Mouse (Mus musculus) midbrain, embryonic 14.5 days (tissue): Measurements from ENCODE around the gene Tent4a. TPM values are rescaled to one million over a fixed set of nuclear protein-coding genes. Genes with fewer than 3 reads are reported as not detected.

ENCODE experiments used
- ATAC-seq: fragments of 200-750 bp; cut with Nextera tagmentation; 2 replicates; pipeline ENCODE4 v1.8.0; 2017; ENCODE audit warnings: moderate number of reproducible peaks, moderate library complexity; ENCODE audit not compliant: low FRiP score, low TSS enrichment
- DNase-seq: peaks from one replicate; pipeline ENCODE4 v3.0.0-alpha.2; 2015
- H3K27ac ChIP-seq: fragments of 300-500 bp; sonication (generic); replicated peaks from 2 replicates; pipeline ENCODE4 v1.5.1; 2014; ENCODE audit warnings: mild to moderate bottlenecking, low read depth, low read length, moderate library complexity
- H3K27me3 ChIP-seq: fragments of 300-500 bp; sonication (generic); 2 replicates; pipeline ENCODE4 v1.6.1; 2014; ENCODE audit warnings: low read length, control low read depth, mixed read lengths; ENCODE audit not compliant: control insufficient read depth, insufficient read depth
- H3K36me3 ChIP-seq: fragments of 300-500 bp; sonication (generic); 2 replicates; pipeline ENCODE4 v1.6.1; 2014; ENCODE audit warnings: low read length, control low read depth; ENCODE audit not compliant: control insufficient read depth, insufficient read depth
- H3K4me1 ChIP-seq: fragments of 300-500 bp; sonication (generic); 2 replicates; pipeline ENCODE4 v1.6.1; 2014; ENCODE audit warnings: mild to moderate bottlenecking, antibody characterized with exemption, low read length, control low read depth; ENCODE audit not compliant: control insufficient read depth, insufficient read depth
- H3K4me2 ChIP-seq: fragments of 300-500 bp; sonication (generic); 2 replicates; pipeline ENCODE4 v1.6.1; 2014; ENCODE audit warnings: mild to moderate bottlenecking, low read length, moderate library complexity
- H3K4me3 ChIP-seq: fragments of 300-500 bp; sonication (generic); replicated peaks from 2 replicates; pipeline ENCODE4 v1.5.1; 2014; ENCODE audit warnings: low read depth, low read length
- H3K9ac ChIP-seq: fragments of 300-500 bp; sonication (generic); replicated peaks from 2 replicates; pipeline ENCODE4 v1.6.1; 2014; ENCODE audit warnings: mild to moderate bottlenecking, low read length, moderate library complexity
- H3K9me3 ChIP-seq: fragments of 300-500 bp; sonication (generic); 2 replicates; pipeline ENCODE4 v1.6.1; 2016; ENCODE audit warnings: low read length, control low read depth, mixed read lengths; ENCODE audit not compliant: control insufficient read depth
- WGBS: fragments of 180-500 bp; shearing (Covaris S2); extraction: QIAGEN DNeasy Blood & Tissue Kit; methylation state at CpG from one replicate; pipeline ENCODE4 v1.1.7; 2014; 5-methylcytosine and 5-hydroxymethylcytosine counted together
- polyA plus RNA-seq: library from polyadenylated mRNA; unstranded; fragments of >200 nt; fragmentation: Nextera tagmentation; extraction: Ambion mirVana; gene quantifications from 2 replicates; pipeline ENCODE4 v1.2.1, GENCODE M21; 2014

Gene Tent4a
- polyA plus RNA-seq, 1 experiment from 2014 or later = 11.5 TPM

GRCm38 (mm10) chr13:69532101-69532892 is 2.1 kb downstream of the Tent4a start:
- Histone ChIP-seq H3K36me3 (no peaks in the 10 kb centered on the region), H3K4me1 (peaks cover 38% of the 10 kb centered on the region), H3K27ac (no peak overlapping the region), H3K27me3 (no peaks in the 10 kb centered on the region), H3K9ac (peak overlapping the region; percentile 88), H3K4me2 (peak overlapping the region; percentile 95), H3K4me3 (peak overlapping the region; percentile 90), H3K9me3 (no peaks in the 10 kb centered on the region)
- no peak for ATAC-seq
- 19% methylated on average over 14 of the region's 14 CpGs for WGBS
- DNase-seq = no peak

- peak overlapping the region; percentile 34; the same call in 1 of the 2 replicates for H3K9ac ChIP-seq
- ATAC-seq = no peak
- H3K4me1 ChIP-seq = peaks cover 40% of the 10 kb centered on the region
- no peak overlapping the region for H3K27ac ChIP-seq
- no peaks in the 10 kb centered on the region for H3K36me3 ChIP-seq
- WGBS = 45% methylated on average over 6 of the region's 6 CpGs
- H3K4me2 ChIP-seq = peak overlapping the region; percentile 95
- H3K9me3 ChIP-seq = no peaks in the 10 kb centered on the region
- H3K4me3 ChIP-seq = peak overlapping the region; percentile 90
- no peaks in the 10 kb centered on the region for H3K27me3 ChIP-seq
- no peak for DNase-seq
These were observed 3.0 kb downstream of the Tent4a start for GRCm38 (mm10) chr13:69531431-69531830.

DNA sequence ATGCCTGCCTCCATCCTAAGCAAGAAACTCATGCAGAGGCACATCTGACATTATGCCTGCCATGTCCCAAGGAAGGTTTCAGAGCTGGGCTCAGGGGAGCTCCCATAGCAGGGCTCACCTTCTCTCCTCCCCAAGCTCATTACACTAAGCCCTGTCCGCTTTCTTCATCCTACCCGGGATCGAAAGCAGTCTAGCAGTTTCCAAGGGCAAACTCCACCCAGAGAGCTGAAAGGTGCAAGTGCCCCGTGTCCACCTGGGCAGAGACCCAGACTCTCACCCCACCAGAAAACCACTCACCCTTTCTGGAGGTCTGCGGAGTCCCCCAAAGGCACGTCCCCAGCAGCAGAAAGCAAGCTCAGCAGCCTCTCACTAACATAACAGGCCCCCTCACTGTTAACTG is 3.5 kb downstream of the Tent4a start:
- ATAC-seq (no peak), DNase-seq (no peak)
- peak overlapping the region; percentile 90 for H3K4me3 ChIP-seq
- no peak overlapping the region for H3K27ac ChIP-seq
- H3K36me3 ChIP-seq = no peaks in the 10 kb centered on the region
- H3K9ac ChIP-seq = peak overlapping the region; percentile 34; the same call in 1 of the 2 replicates
- no peaks in the 10 kb centered on the region for H3K9me3 ChIP-seq
- 81% methylated on average over 6 of the region's 6 CpGs for WGBS
- peaks cover 44% of the 10 kb centered on the region for H3K4me1 ChIP-seq
- H3K4me2 ChIP-seq = peak overlapping the region; percentile 95
- H3K27me3 ChIP-seq = no peaks in the 10 kb centered on the region

GRCm38 (mm10) chr13:69530156-69530555 is 4.3 kb downstream of the Tent4a start:
- Histone ChIP-seq H3K4me3 (0 out of 2 replicates have a peak overlapping the region, but pooled peaks have one; percentile 3), H3K9ac (peak overlapping the region; percentile 34; the same call in 1 of the 2 replicates), H3K36me3 (no peaks in the 10 kb centered on the region), H3K27ac (no peak overlapping the region), H3K4me1 (peaks cover 41% of the 10 kb centered on the region), H3K27me3 (no peaks in the 10 kb centered on the region), H3K9me3 (no peaks in the 10 kb centered on the region), H3K4me2 (peak overlapping the region; percentile 95)
- 73% methylated on average over 3 of the region's 3 CpGs for WGBS
- ATAC-seq (no peak), DNase-seq (no peak)

DNA sequence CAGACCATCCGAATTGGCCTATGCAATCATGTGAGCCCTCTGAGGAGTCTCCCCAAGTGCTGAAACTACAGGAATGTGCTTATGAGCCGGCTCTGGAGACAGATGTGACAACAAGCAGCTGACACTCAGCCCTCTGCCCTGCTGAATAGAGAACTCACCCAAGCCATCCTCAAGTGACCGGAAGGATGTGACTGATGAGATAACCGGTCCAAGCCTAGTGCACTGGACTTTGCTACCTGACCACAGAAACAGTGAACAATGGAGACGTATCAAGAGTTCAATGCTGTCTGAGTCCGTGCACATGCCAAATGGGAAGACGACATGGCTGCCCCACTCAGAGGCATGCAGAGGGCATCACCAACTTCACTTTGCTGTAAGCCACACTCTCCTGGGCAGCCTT is 5.9 kb downstream of the Tent4a start:
- 87% methylated on average over 7 of the region's 7 CpGs for WGBS
- Histone ChIP-seq H3K9me3 (no peaks in the 10 kb centered on the region), H3K4me3 (no peak overlapping the region), H3K27me3 (no peaks in the 10 kb centered on the region), H3K4me2 (no peak overlapping the region), H3K9ac (no peak overlapping the region), H3K4me1 (peaks cover 47% of the 10 kb centered on the region), H3K36me3 (no peaks in the 10 kb centered on the region), H3K27ac (no peak overlapping the region)
- DNase-seq (no peak), ATAC-seq (no peak)

DNA sequence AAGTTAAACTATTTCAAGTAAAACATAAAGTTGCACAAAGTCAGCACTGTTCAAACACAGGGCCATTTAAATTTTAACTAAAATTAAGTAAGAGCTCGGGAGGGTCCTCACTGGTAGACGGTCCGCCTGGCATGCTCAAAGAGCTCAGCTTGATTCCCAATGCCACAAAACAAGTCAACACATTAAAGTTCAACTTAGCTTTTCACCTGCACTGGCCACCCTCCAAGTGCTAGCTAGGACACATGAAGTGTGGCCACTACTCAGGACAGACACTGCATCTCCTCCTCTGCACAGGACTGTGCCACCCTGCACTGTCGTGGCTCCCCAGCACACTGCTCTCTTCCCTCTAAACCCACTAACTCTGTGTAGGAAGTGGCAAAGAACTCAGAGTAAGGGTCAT is 8.6 kb downstream of the Tent4a start:
- H3K9ac ChIP-seq = no peak overlapping the region
- no peaks in the 10 kb centered on the region for H3K9me3 ChIP-seq
- H3K27ac ChIP-seq = no peak overlapping the region
- no peak overlapping the region for H3K4me3 ChIP-seq
- no peak overlapping the region for H3K4me2 ChIP-seq
- no peaks in the 10 kb centered on the region for H3K36me3 ChIP-seq
- peaks cover 44% of the 10 kb centered on the region for H3K4me1 ChIP-seq
- ATAC-seq (no peak), DNase-seq (no peak)
- no peaks in the 10 kb centered on the region for H3K27me3 ChIP-seq
- WGBS = 61% methylated on average over 4 of the region's 4 CpGs

- Histone ChIP-seq H3K9me3 (no peaks in the 10 kb centered on the region), H3K4me3 (no peak overlapping the region), H3K27me3 (no peaks in the 10 kb centered on the region), H3K27ac (no peak overlapping the region), H3K4me1 (peaks cover 36% of the 10 kb centered on the region), H3K4me2 (no peak overlapping the region), H3K36me3 (no peaks in the 10 kb centered on the region), H3K9ac (no peak overlapping the region)
- ATAC-seq = no peak
- DNase-seq = no peak
- 75% methylated on average over 2 of the region's 2 CpGs for WGBS
These were observed 10.3 kb downstream of the Tent4a start for GRCm38 (mm10) chr13:69524158-69524530.

GRCm38 (mm10) chr13:69523444-69524157 is 10.8 kb downstream of the Tent4a start:
- no peak for ATAC-seq
- no peaks in the 10 kb centered on the region for H3K9me3 ChIP-seq
- no peak overlapping the region for H3K4me2 ChIP-seq
- H3K4me1 ChIP-seq = peaks cover 33% of the 10 kb centered on the region
- DNase-seq = no peak
- H3K4me3 ChIP-seq = no peak overlapping the region
- H3K27ac ChIP-seq = no peak overlapping the region
- no peaks in the 10 kb centered on the region for H3K27me3 ChIP-seq
- H3K36me3 ChIP-seq = no peaks in the 10 kb centered on the region
- WGBS = 65% methylated on average over 14 of the region's 14 CpGs
- no peak overlapping the region for H3K9ac ChIP-seq
